Mouse (Mus musculus) G1E (cell line): ENCODE results near the gene Cplx3.

Experiments
- CTCF ChIP-seq: IDR thresholded peaks from 2 replicates; pipeline ENCODE4 v1.5.1; 2012; ENCODE audit warnings: low read depth, low read length, inconsistent platforms, mixed read lengths
- GATA1 ChIP-seq: IDR thresholded peaks from 2 replicates; pipeline ENCODE4 v1.6.1; 2012; ENCODE audit warnings: borderline replicate concordance, low read length, inconsistent platforms, mixed read lengths
- GATA2 ChIP-seq: IDR thresholded peaks from 2 replicates; pipeline ENCODE4 v1.6.1; 2012; ENCODE audit warnings: low read depth, low read length, inconsistent platforms, borderline replicate concordance
- POLR2AphosphoS5 ChIP-seq: IDR thresholded peaks from 2 replicates; pipeline ENCODE4 v1.6.1; 2012; ENCODE audit warnings: low read depth, low read length, inconsistent platforms; ENCODE audit not compliant: insufficient replicate concordance

DNA sequence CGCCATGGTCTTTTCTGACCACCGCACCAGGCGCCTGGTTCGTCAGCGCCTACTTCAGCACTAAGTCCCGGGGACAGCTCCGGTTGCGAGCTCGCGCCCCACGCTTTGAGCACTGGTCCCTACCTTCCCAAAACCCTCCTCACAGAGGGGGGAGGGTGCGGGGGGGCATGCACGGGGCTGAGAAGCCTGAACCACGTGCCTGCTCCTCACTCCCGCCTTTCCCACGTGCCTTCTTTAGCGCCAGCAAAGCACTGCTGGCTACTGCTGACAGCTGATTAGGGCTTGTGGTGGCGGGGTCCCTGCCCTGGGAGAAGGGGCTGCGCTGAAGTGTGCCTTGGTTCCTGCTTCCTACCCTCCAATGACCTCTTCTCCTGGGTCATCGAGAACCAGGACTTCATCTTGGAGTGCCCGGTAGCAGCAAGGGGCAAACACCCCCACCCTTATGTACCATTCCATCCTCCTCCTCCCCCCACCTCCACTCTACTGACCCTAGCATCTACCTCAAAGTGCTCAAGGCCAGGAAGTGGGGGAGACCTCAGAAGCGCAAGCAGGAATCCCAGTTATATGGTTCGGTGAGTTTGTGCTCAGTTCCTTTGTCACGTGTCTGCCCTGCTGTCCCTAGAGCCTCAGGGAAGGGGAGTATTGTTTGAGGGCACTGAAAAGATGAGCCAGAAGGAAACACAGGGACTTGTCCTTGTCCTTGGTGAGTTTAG lies at the start of gene Cplx3:
- TF ChIP-seq CTCF (no peak), GATA1 (no peak), POLR2AphosphoS5 (no peak), GATA2 (no peak)
